Mouse (Mus musculus) limb, embryonic 11.5 days (tissue): ENCODE measurements around the gene Slc35d3. TPM values are rescaled to one million over a fixed set of nuclear protein-coding genes. Genes with fewer than 3 reads are reported as not detected.

Source experiments
- ATAC-seq: fragments of 200-750 bp; cut with Nextera tagmentation; 2 replicates; pipeline ENCODE4 v1.8.0; 2017; ENCODE audit warnings: low read depth; ENCODE audit not compliant: insufficient number of reproducible peaks, low FRiP score, low TSS enrichment
- DNase-seq: peaks from one replicate; pipeline ENCODE4 v3.0.0-alpha.2; 2015; ENCODE audit warnings: low spot score
- H3K27ac ChIP-seq: fragments of 300-500 bp; sonication (generic); replicated peaks from 2 replicates; pipeline ENCODE4 v1.5.1; 2014; ENCODE audit warnings: low read depth, mild to moderate bottlenecking, low read length
- H3K27me3 ChIP-seq: fragments of 300-500 bp; sonication (generic); 2 replicates; pipeline ENCODE4 v1.6.1; 2014; ENCODE audit warnings: mild to moderate bottlenecking, low read length, mixed read lengths; ENCODE audit not compliant: control insufficient read depth, insufficient read depth
- H3K36me3 ChIP-seq: fragments of 300-500 bp; sonication (generic); 2 replicates; pipeline ENCODE4 v1.6.1; 2014; ENCODE audit warnings: mild to moderate bottlenecking, low read length, moderate library complexity, mixed read lengths; ENCODE audit not compliant: control insufficient read depth, insufficient read depth
- H3K4me1 ChIP-seq: fragments of 300-500 bp; sonication (generic); 2 replicates; pipeline ENCODE4 v1.6.1; 2014; ENCODE audit warnings: low read length, mixed read lengths; ENCODE audit not compliant: control insufficient read depth, insufficient read depth
- H3K4me2 ChIP-seq: fragments of 300-500 bp; sonication (generic); 2 replicates; pipeline ENCODE4 v1.6.1; 2014; ENCODE audit warnings: low read depth, mild to moderate bottlenecking, moderate library complexity; ENCODE audit not compliant: severe bottlenecking
- H3K4me3 ChIP-seq: fragments of 300-500 bp; sonication (generic); 2 replicates; pipeline ENCODE4 v1.5.1; 2014; ENCODE audit warnings: low read depth, low read length
- H3K9ac ChIP-seq: fragments of 300-500 bp; sonication (generic); 2 replicates; pipeline ENCODE4 v1.6.1; 2014; ENCODE audit warnings: mild to moderate bottlenecking, low read length
- H3K9me3 ChIP-seq: fragments of 300-500 bp; sonication (generic); 2 replicates; pipeline ENCODE4 v1.6.1; 2016; ENCODE audit warnings: low read length; ENCODE audit not compliant: control insufficient read depth
- WGBS: fragments of 180-500 bp; shearing (Covaris S2); extraction: QIAGEN DNeasy Blood & Tissue Kit; methylation state at CpG from one replicate; pipeline ENCODE4 v1.1.7; 2014; 5-methylcytosine and 5-hydroxymethylcytosine counted together
- polyA plus RNA-seq: library from polyadenylated mRNA; unstranded; fragments of >200 nt; fragmentation: Nextera tagmentation; extraction: Ambion mirVana; gene quantifications from 2 replicates; pipeline ENCODE4 v1.2.1, GENCODE M21; 2014

Gene Slc35d3
- polyA plus RNA-seq, 1 experiment from 2014 or later = 0.85 TPM

- no peak overlapping the region for H3K4me2 ChIP-seq
- no peak overlapping the region for H3K27ac ChIP-seq
- H3K9ac ChIP-seq = no peak overlapping the region
- 85% methylated on average over 6 of the region's 6 CpGs for WGBS
- no peaks in the 10 kb centered on the region for H3K9me3 ChIP-seq
- no peaks in the 10 kb centered on the region for H3K27me3 ChIP-seq
- H3K36me3 ChIP-seq = no peaks in the 10 kb centered on the region
- ATAC-seq (no peak), DNase-seq (no peak)
- H3K4me1 ChIP-seq = no peaks in the 10 kb centered on the region
- H3K4me3 ChIP-seq = no peak overlapping the region
Measured at GRCm38 (mm10) chr10:19879161-19879560, 27.9 kb upstream of the Slc35d3 start.

- ATAC-seq (no peak), DNase-seq (no peak)
- H3K4me3 ChIP-seq = no peak overlapping the region
- H3K27ac ChIP-seq = no peak overlapping the region
- no peaks in the 10 kb centered on the region for H3K27me3 ChIP-seq
- 74% methylated on average over 9 of the region's 9 CpGs for WGBS
- H3K4me1 ChIP-seq = no peaks in the 10 kb centered on the region
- no peaks in the 10 kb centered on the region for H3K36me3 ChIP-seq
- H3K9ac ChIP-seq = no peak overlapping the region
- H3K9me3 ChIP-seq = no peaks in the 10 kb centered on the region
- H3K4me2 ChIP-seq = no peak overlapping the region
Measured at GRCm38 (mm10) chr10:19877679-19878078, 26.4 kb upstream of the Slc35d3 start.

- DNase-seq (no peak), ATAC-seq (no peak)
- H3K9me3 ChIP-seq = no peaks in the 10 kb centered on the region
- no peak overlapping the region for H3K27ac ChIP-seq
- no peak overlapping the region for H3K4me3 ChIP-seq
- no peaks in the 10 kb centered on the region for H3K27me3 ChIP-seq
- no peaks in the 10 kb centered on the region for H3K4me1 ChIP-seq
- H3K9ac ChIP-seq = no peak overlapping the region
- H3K4me2 ChIP-seq = no peak overlapping the region
- no peaks in the 10 kb centered on the region for H3K36me3 ChIP-seq
- WGBS = 87% methylated on average over 8 of the region's 8 CpGs
Measured at GRCm38 (mm10) chr10:19877257-19877656, 26.0 kb upstream of the Slc35d3 start.

- ATAC-seq (no peak), DNase-seq (no peak)
- 86% methylated on average over 7 of the region's 7 CpGs for WGBS
Measured at GRCm38 (mm10) chr10:19876669-19877068, 25.4 kb upstream of the Slc35d3 start.

GRCm38 (mm10) chr10:19875346-19875745 lies 24.1 kb upstream of the Slc35d3 start:
- Histone ChIP-seq H3K4me3 (no peak overlapping the region), H3K27me3 (no peaks in the 10 kb centered on the region), H3K9ac (no peak overlapping the region), H3K9me3 (no peaks in the 10 kb centered on the region), H3K4me1 (no peaks in the 10 kb centered on the region), H3K36me3 (no peaks in the 10 kb centered on the region), H3K4me2 (no peak overlapping the region), H3K27ac (no peak overlapping the region)
- DNase-seq = no peak
- ATAC-seq = no peak
- 92% methylated on average over 5 of the region's 5 CpGs for WGBS

More at GRCm38 (mm10) chr10:19876669-19877068, 25.4 kb upstream of the Slc35d3 start:
- Histone ChIP-seq H3K4me2 (no peak overlapping the region), H3K36me3 (no peaks in the 10 kb centered on the region), H3K27me3 (no peaks in the 10 kb centered on the region), H3K9ac (no peak overlapping the region), H3K4me1 (no peaks in the 10 kb centered on the region), H3K4me3 (no peak overlapping the region), H3K27ac (no peak overlapping the region), H3K9me3 (no peaks in the 10 kb centered on the region)

- peaks cover 10% of the 10 kb centered on the region; the same call in 1 of the 2 replicates for H3K4me1 ChIP-seq
- no peak overlapping the region for H3K9ac ChIP-seq
- H3K9me3 ChIP-seq = no peaks in the 10 kb centered on the region
- DNase-seq (no peak), ATAC-seq (no peak)
- H3K27ac ChIP-seq = no peak overlapping the region
- H3K36me3 ChIP-seq = no peaks in the 10 kb centered on the region
- no peak overlapping the region for H3K4me3 ChIP-seq
- WGBS = 90% methylated on average over 7 of the region's 7 CpGs
- H3K4me2 ChIP-seq = no peak overlapping the region
- H3K27me3 ChIP-seq = peaks cover 19% of the 10 kb centered on the region
Measured at GRCm38 (mm10) chr10:19855597-19856306, 4.5 kb upstream of the Slc35d3 start.

GRCm38 (mm10) chr10:19853609-19854008 lies 2.4 kb upstream of the Slc35d3 start:
- 37% methylated on average over 2 of the region's 2 CpGs for WGBS
- Histone ChIP-seq H3K4me2 (no peak overlapping the region), H3K27ac (no peak overlapping the region), H3K4me3 (no peak overlapping the region), H3K4me1 (peaks cover 18% of the 10 kb centered on the region; the same call in 1 of the 2 replicates), H3K9ac (no peak overlapping the region), H3K9me3 (no peaks in the 10 kb centered on the region), H3K27me3 (peaks cover 39% of the 10 kb centered on the region), H3K36me3 (no peaks in the 10 kb centered on the region)
- ATAC-seq (no peak), DNase-seq (no peak)

- Histone ChIP-seq H3K4me2 (no peak overlapping the region), H3K9ac (no peak overlapping the region), H3K4me1 (peaks cover 18% of the 10 kb centered on the region; the same call in 1 of the 2 replicates), H3K27me3 (peaks cover 41% of the 10 kb centered on the region), H3K4me3 (no peak overlapping the region), H3K36me3 (no peaks in the 10 kb centered on the region), H3K27ac (no peak overlapping the region), H3K9me3 (no peaks in the 10 kb centered on the region)
- WGBS = 22% methylated on average over 6 of the region's 6 CpGs
- ATAC-seq (no peak), DNase-seq (no peak)
Measured at GRCm38 (mm10) chr10:19852776-19853175, 1.5 kb upstream of the Slc35d3 start.
